Mouse (Mus musculus): ENCODE data around the gene Fance. TPM values are rescaled to one million over a fixed set of nuclear protein-coding genes. Genes with fewer than 3 reads are reported as not detected.
A peak's percentile ranks its signal among the peaks of the same experiment; 100 is the strongest.

Gene Fance
- polyA plus RNA-seq, 1 experiment from 2014 or later, result 21.2 TPM

DNA sequence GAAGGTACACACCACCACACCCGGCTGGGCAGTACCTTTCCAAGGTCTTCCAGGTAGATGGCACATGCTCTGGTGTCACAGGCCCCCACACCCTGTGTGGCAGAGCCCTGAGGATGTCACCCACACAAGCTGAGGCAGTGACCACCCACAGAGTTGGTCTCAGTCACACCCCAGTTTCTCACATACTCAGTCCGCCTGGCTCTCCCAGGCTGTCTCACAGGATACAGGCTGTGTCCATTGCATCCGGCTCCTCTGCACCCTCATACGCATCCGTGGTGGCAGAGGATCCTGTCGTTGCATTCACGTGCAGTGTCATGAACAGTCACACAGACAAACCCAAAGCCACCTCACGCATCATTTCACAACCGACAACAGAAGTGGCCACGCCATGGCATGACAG lies 34.0 kb downstream of the Fance start:
- 72% methylated on average over 10 of the region's 10 CpGs for WGBS
- no peaks in the 10 kb centered on the region; the same call in 1 of the 2 replicates for H3K27me3 ChIP-seq (ENCODE audit: control insufficient read depth, insufficient read depth, low read length)
- H3K9me3 ChIP-seq (replicated peaks; ENCODE audit: control insufficient read depth, low read length), result no peaks in the 10 kb centered on the region
- no peak overlapping the region for H3K4me3 ChIP-seq (ENCODE audit: low read depth, low read length)
- H3K4me2 ChIP-seq (ENCODE audit: low read depth, low read length), result no peak overlapping the region
- H3K9ac ChIP-seq (replicated peaks; ENCODE audit: low read length), result no peak overlapping the region
- DNase-seq (ENCODE audit: low spot score), result no peak
- no peak for ATAC-seq (replicated peaks; ENCODE audit: insufficient number of reproducible peaks, low FRiP score, low TSS enrichment, low read depth)
- H3K36me3 ChIP-seq (replicated peaks; ENCODE audit: control insufficient read depth, insufficient read depth, low read depth, low read length), result no peaks in the 10 kb centered on the region
- H3K4me1 ChIP-seq (ENCODE audit: control insufficient read depth, insufficient read depth, low read length), result peaks cover 32% of the 10 kb centered on the region
- H3K27ac ChIP-seq (replicated peaks; ENCODE audit: low read depth, low read length), result no peak overlapping the region

GRCm38 (mm10) chr17:28348211-28348610 lies 34.9 kb downstream of the Fance start:
- Histone ChIP-seq H3K9me3 (replicated peaks; ENCODE audit: control insufficient read depth, low read length) (no peaks in the 10 kb centered on the region), H3K27me3 (ENCODE audit: control insufficient read depth, insufficient read depth, low read length) (no peaks in the 10 kb centered on the region; the same call in 1 of the 2 replicates), H3K27ac (replicated peaks; ENCODE audit: low read depth, low read length) (no peak overlapping the region), H3K4me1 (ENCODE audit: control insufficient read depth, insufficient read depth, low read length) (peaks cover 32% of the 10 kb centered on the region), H3K4me2 (ENCODE audit: low read depth, low read length) (peak overlapping the region; percentile 82), H3K9ac (replicated peaks; ENCODE audit: low read length) (peak overlapping the region; percentile 95), H3K4me3 (ENCODE audit: low read depth, low read length) (no peak overlapping the region), H3K36me3 (replicated peaks; ENCODE audit: control insufficient read depth, insufficient read depth, low read depth, low read length) (no peaks in the 10 kb centered on the region)
- DNase-seq (ENCODE audit: low spot score) (no peak), ATAC-seq (replicated peaks; ENCODE audit: insufficient number of reproducible peaks, low FRiP score, low TSS enrichment, low read depth) (no peak)
- 41% methylated on average over 6 of the region's 6 CpGs for WGBS

DNA sequence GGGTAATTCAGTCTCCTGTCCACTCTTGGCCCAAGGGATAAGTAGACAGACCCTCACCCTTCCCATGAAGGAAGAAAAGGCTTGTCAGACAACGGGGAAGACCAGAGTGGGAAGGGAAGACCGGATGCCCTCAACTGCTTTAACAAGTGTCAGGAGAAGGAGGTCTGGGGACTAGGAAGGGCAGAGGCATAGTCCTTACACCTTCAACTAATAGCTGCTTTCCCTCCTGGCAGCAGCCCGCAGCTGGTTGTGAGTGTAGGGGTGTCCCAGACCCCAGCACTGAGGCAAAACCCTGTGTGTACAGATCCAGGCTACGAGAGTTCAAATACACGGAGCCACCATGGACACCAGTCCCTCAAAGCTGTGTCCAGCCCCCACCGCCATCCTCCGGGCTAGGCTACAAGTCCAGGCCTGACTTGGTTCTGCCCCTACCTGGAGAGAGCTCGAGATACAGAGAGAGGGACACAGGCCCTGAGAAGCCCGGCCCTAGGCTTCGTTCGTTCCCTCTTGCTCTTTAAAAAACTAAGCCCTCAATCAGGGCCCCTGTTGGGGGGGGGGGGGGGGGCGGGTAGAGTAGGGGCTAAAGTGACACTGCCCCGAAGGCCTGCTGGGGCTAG lies 36.1 kb downstream of the Fance start:
- peak overlapping the region; percentile 82 for H3K4me2 ChIP-seq (ENCODE audit: low read depth, low read length)
- DNase-seq (ENCODE audit: low spot score), result no peak
- H3K9me3 ChIP-seq (replicated peaks; ENCODE audit: control insufficient read depth, low read length), result no peaks in the 10 kb centered on the region
- WGBS, result 8% methylated on average over 13 of the region's 13 CpGs
- no peaks in the 10 kb centered on the region for H3K36me3 ChIP-seq (replicated peaks; ENCODE audit: control insufficient read depth, insufficient read depth, low read depth, low read length)
- no peaks in the 10 kb centered on the region; the same call in 1 of the 2 replicates for H3K27me3 ChIP-seq (ENCODE audit: control insufficient read depth, insufficient read depth, low read length)
- H3K4me1 ChIP-seq (ENCODE audit: control insufficient read depth, insufficient read depth, low read length), result peaks cover 26% of the 10 kb centered on the region
- H3K27ac ChIP-seq (replicated peaks; ENCODE audit: low read depth, low read length), result peak overlapping the region; percentile 96; the same call in 1 of the 2 replicates
- peak overlapping the region; percentile 95 for H3K9ac ChIP-seq (replicated peaks; ENCODE audit: low read length)
- peak overlapping the region; percentile 90 for H3K4me3 ChIP-seq (ENCODE audit: low read depth, low read length)
- no peak for ATAC-seq (replicated peaks; ENCODE audit: insufficient number of reproducible peaks, low FRiP score, low TSS enrichment, low read depth)

- Histone ChIP-seq H3K27me3 (ENCODE audit: control insufficient read depth, insufficient read depth, low read length) (no peaks in the 10 kb centered on the region; the same call in 1 of the 2 replicates), H3K4me1 (ENCODE audit: control insufficient read depth, insufficient read depth, low read length) (peaks cover 20% of the 10 kb centered on the region)
- under 1% methylated on average over 54 of the region's 54 CpGs for WGBS
These were observed 36.7 kb downstream of the Fance start for GRCm38 (mm10) chr17:28349901-28350465.

GRCm38 (mm10) chr17:28350466-28351352 lies 37.4 kb downstream of the Fance start, which contains the start of gene Tead3:
Gene Tead3 (minus strand): TSS chr17:28350817.
- DNase-seq (ENCODE audit: low spot score) (peak; percentile 89), ATAC-seq (replicated peaks; ENCODE audit: insufficient number of reproducible peaks, low FRiP score, low TSS enrichment, low read depth) (peak; percentile 83)
- Histone ChIP-seq H3K9me3 (replicated peaks; ENCODE audit: control insufficient read depth, low read length) (no peaks in the 10 kb centered on the region), H3K4me3 (ENCODE audit: low read depth, low read length) (peak within 1 kb of the TSS; percentile 90), H3K27me3 (ENCODE audit: control insufficient read depth, insufficient read depth, low read length) (no peaks in the 10 kb centered on the region; the same call in 1 of the 2 replicates), H3K4me1 (ENCODE audit: control insufficient read depth, insufficient read depth, low read length) (peaks cover 14% of the 10 kb centered on the region), H3K36me3 (replicated peaks; ENCODE audit: control insufficient read depth, insufficient read depth, low read depth, low read length) (no peaks in the 10 kb centered on the region), H3K27ac (replicated peaks; ENCODE audit: low read depth, low read length) (peak within 1 kb of the TSS; percentile 96), H3K4me2 (ENCODE audit: low read depth, low read length) (peak within 1 kb of the TSS; percentile 82), H3K9ac (replicated peaks; ENCODE audit: low read length) (peak within 1 kb of the TSS; percentile 95)
- 1% methylated on average over 45 of the region's 73 CpGs for WGBS

More at GRCm38 (mm10) chr17:28349901-28350465, 36.7 kb downstream of the Fance start:
- Histone ChIP-seq H3K36me3 (replicated peaks; ENCODE audit: control insufficient read depth, insufficient read depth, low read depth, low read length) (no peaks in the 10 kb centered on the region), H3K4me3 (ENCODE audit: low read depth, low read length) (peak overlapping the region; percentile 90), H3K9ac (replicated peaks; ENCODE audit: low read length) (peak overlapping the region; percentile 95), H3K9me3 (replicated peaks; ENCODE audit: control insufficient read depth, low read length) (no peaks in the 10 kb centered on the region), H3K4me2 (ENCODE audit: low read depth, low read length) (peak overlapping the region; percentile 82), H3K27ac (replicated peaks; ENCODE audit: low read depth, low read length) (peak overlapping the region; percentile 96)
- no peak for DNase-seq (ENCODE audit: low spot score)
- peak; percentile 23 for ATAC-seq (replicated peaks; ENCODE audit: insufficient number of reproducible peaks, low FRiP score, low TSS enrichment, low read depth)

DNA sequence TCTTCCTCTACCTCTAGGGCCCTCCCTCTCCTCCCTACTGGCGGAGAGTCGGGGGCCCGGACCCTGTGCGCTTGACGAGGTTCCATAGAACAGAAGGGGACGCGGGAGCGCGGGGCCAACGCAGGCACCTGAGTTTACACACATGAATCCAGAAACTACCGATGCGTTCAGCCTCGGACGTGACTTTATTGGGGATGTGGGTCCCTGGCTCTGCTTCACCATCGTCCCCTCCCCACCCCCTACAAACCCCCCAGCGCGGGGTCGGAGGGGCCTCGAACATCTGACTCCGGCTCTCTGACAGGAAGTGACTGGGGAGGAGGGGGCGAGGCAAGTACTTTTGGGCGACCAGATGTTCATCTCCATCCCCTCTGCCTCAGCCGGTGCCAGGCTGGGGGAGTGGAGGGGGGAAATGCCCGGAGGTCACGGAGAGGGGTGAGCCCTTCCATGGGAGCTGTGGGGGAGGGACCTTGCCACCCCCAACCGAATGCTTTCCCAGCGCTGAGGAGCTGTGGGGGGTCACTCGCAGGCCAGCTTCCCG lies 38.1 kb downstream of the Fance start:
- peak overlapping the region; percentile 96 for H3K27ac ChIP-seq (replicated peaks; ENCODE audit: low read depth, low read length)
- H3K9me3 ChIP-seq (replicated peaks; ENCODE audit: control insufficient read depth, low read length), result no peaks in the 10 kb centered on the region
- H3K4me1 ChIP-seq (ENCODE audit: control insufficient read depth, insufficient read depth, low read length), result peaks cover 7% of the 10 kb centered on the region
- peak overlapping the region; percentile 90 for H3K4me3 ChIP-seq (ENCODE audit: low read depth, low read length)
- 0% methylated on average over 29 of the region's 29 CpGs for WGBS
- H3K27me3 ChIP-seq (ENCODE audit: control insufficient read depth, insufficient read depth, low read length), result no peaks in the 10 kb centered on the region; the same call in 1 of the 2 replicates
- ATAC-seq (replicated peaks; ENCODE audit: insufficient number of reproducible peaks, low FRiP score, low TSS enrichment, low read depth) (peak; percentile 64; the same call in 1 of the 2 replicates), DNase-seq (ENCODE audit: low spot score) (peak; percentile 64)
- peak overlapping the region; percentile 82 for H3K4me2 ChIP-seq (ENCODE audit: low read depth, low read length)
- no peaks in the 10 kb centered on the region for H3K36me3 ChIP-seq (replicated peaks; ENCODE audit: control insufficient read depth, insufficient read depth, low read depth, low read length)
- peak overlapping the region; percentile 76 for H3K9ac ChIP-seq (replicated peaks; ENCODE audit: low read length)

- no peaks in the 10 kb centered on the region for H3K9me3 ChIP-seq (replicated peaks; ENCODE audit: control insufficient read depth, low read length)
- no peaks in the 10 kb centered on the region for H3K36me3 ChIP-seq (replicated peaks; ENCODE audit: control insufficient read depth, insufficient read depth, low read depth, low read length)
- peak overlapping the region; percentile 76; the same call in 1 of the 2 replicates for H3K9ac ChIP-seq (replicated peaks; ENCODE audit: low read length)
- H3K4me1 ChIP-seq (ENCODE audit: control insufficient read depth, insufficient read depth, low read length), result peaks cover 7% of the 10 kb centered on the region
- no peak overlapping the region; the same call in 1 of the 2 replicates for H3K4me3 ChIP-seq (ENCODE audit: low read depth, low read length)
- peak overlapping the region; percentile 82 for H3K4me2 ChIP-seq (ENCODE audit: low read depth, low read length)
- WGBS, result 8% methylated on average over 11 of the region's 11 CpGs
- ATAC-seq (replicated peaks; ENCODE audit: insufficient number of reproducible peaks, low FRiP score, low TSS enrichment, low read depth) (no peak), DNase-seq (ENCODE audit: low spot score) (no peak)
- no peaks in the 10 kb centered on the region; the same call in 1 of the 2 replicates for H3K27me3 ChIP-seq (ENCODE audit: control insufficient read depth, insufficient read depth, low read length)
- peak overlapping the region; percentile 96 for H3K27ac ChIP-seq (replicated peaks; ENCODE audit: low read depth, low read length)
These were observed 38.7 kb downstream of the Fance start for GRCm38 (mm10) chr17:28352018-28352417.
